Mouse (Mus musculus): ENCODE data around the gene Tpm1. TPM values are rescaled to one million over a fixed set of nuclear protein-coding genes. Genes with fewer than 3 reads are reported as not detected.

The Tpm1 gene
- total and polyA plus RNA-seq, 2 experiments, result 16.1 to 35.0 TPM

DNA sequence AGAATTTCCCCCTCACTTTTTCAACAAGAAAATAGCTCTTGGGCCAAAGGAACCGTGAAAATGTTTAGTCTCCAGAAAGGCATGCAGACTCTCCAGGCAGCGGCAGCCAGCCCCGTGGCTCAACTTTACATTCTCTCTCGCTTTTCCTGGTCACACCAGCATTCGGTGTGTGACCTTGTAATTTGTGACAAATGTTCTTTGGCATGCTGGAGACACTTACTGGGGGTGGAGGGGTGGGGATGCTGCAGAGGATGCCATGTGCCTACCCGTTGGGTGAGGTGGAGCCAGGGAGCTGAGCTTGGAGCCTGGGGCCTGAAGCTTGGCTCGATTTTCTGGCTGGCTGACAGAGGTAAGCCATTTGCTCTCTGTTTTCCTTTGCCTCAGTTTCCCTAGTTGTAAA lies 22.4 kb upstream of the Tpm1 start:
- no peak overlapping the region for H3K9ac ChIP-seq (ENCODE audit: low read depth, low read length)
- no peaks in the 10 kb centered on the region for H3K36me3 ChIP-seq (ENCODE audit: control insufficient read depth, insufficient read depth, low read length)
- DNase-seq (ENCODE audit: extremely low read depth, low read depth, low spot score), result no peak
- 68% methylated on average over 7 of the region's 7 CpGs for WGBS
- no peaks in the 10 kb centered on the region for H3K79me2 ChIP-seq (ENCODE audit: control insufficient read depth, insufficient read depth, low read length)
- TF ChIP-seq POLR2A (IDR thresholded peaks at IDR 0.05; ENCODE audit: extremely low read depth, insufficient read depth, low read length) (no peak), CTCF (IDR thresholded peaks at IDR 0.05; ENCODE audit: low read depth, low read length) (no peak)
- no peak overlapping the region for H3K27ac ChIP-seq (replicated peaks; ENCODE audit: insufficient read depth, low read depth, low read length)
- no peaks in the 10 kb centered on the region for H3K27me3 ChIP-seq (ENCODE audit: control insufficient read depth, insufficient read depth, low read length)
- no peak overlapping the region for H3K4me3 ChIP-seq (ENCODE audit: insufficient read depth, low read depth, low read length)
- H3K4me1 ChIP-seq (ENCODE audit: control insufficient read depth, insufficient read depth, low read length), result peaks cover 2% of the 10 kb centered on the region

DNA sequence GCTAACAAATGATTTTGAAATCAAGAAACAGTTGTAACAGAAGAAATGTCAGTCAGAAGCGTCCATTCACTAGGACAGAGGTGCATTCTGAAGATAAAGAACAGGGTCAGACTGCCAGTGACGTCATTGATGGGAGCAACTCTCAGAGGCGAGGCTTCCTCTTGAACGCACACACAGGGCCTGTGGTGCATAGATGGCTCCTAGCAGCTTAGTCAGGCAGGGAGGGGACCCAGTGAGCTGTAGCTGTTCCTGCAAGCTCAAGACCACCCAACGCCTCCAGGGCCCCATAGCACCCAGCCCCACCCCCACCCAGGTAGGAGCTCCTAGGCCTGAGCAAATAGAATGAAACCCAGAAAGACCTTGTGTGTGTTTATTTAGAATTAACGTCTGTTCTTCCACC lies 21.9 kb upstream of the Tpm1 start:
- DNase-seq (ENCODE audit: extremely low read depth, low read depth, low spot score), result no peak
- H3K9ac ChIP-seq (ENCODE audit: low read depth, low read length), result no peak overlapping the region
- peaks cover 2% of the 10 kb centered on the region for H3K4me1 ChIP-seq (ENCODE audit: control insufficient read depth, insufficient read depth, low read length)
- no peaks in the 10 kb centered on the region for H3K79me2 ChIP-seq (ENCODE audit: control insufficient read depth, insufficient read depth, low read length)
- WGBS, result 75% methylated on average over 6 of the region's 6 CpGs
- H3K27me3 ChIP-seq (ENCODE audit: control insufficient read depth, insufficient read depth, low read length), result no peaks in the 10 kb centered on the region
- H3K27ac ChIP-seq (replicated peaks; ENCODE audit: insufficient read depth, low read depth, low read length), result no peak overlapping the region
- no peaks in the 10 kb centered on the region for H3K36me3 ChIP-seq (ENCODE audit: control insufficient read depth, insufficient read depth, low read length)
- H3K4me3 ChIP-seq (ENCODE audit: insufficient read depth, low read depth, low read length), result no peak overlapping the region
- no peak for TF ChIP-seq POLR2A (IDR thresholded peaks at IDR 0.05; ENCODE audit: extremely low read depth, insufficient read depth, low read length)
- TF ChIP-seq CTCF (IDR thresholded peaks at IDR 0.05; ENCODE audit: low read depth, low read length), result no peak

GRCm38 (mm10) chr9:67066616-67067015 lies 17.4 kb upstream of the Tpm1 start:
- TF ChIP-seq CTCF (IDR thresholded peaks at IDR 0.05; ENCODE audit: low read depth, low read length) (no peak), POLR2A (IDR thresholded peaks at IDR 0.05; ENCODE audit: extremely low read depth, insufficient read depth, low read length) (no peak)
- H3K9ac ChIP-seq (ENCODE audit: low read depth, low read length), result no peak overlapping the region
- H3K4me3 ChIP-seq (ENCODE audit: insufficient read depth, low read depth, low read length), result no peak overlapping the region

DNA sequence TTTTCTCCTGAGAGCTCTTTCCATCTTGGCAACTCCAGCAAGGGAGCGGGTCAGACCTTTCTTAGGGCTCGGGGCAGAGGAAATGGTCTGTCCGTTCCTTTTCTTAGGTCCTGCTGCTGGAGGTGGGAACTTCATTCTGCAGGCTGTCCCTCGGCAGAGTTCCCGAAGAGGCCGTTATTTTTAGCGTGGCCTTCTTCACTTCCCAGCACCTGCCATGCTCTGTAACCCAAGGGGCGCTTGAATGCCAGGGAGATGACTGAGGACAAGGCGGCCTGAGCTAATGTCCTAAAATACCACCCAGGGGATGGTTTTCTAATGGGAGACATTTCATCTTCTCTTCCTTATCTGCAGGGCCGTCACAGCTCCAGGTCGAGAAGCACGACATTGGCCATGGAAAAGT lies 10.5 kb upstream of the Tpm1 start:
- Histone ChIP-seq H3K9ac (ENCODE audit: low read depth, low read length) (no peak overlapping the region), H3K4me3 (ENCODE audit: insufficient read depth, low read depth, low read length) (no peak overlapping the region), H3K36me3 (ENCODE audit: control insufficient read depth, insufficient read depth, low read length) (no peaks in the 10 kb centered on the region), H3K4me1 (ENCODE audit: control insufficient read depth, insufficient read depth, low read length) (peaks cover 4% of the 10 kb centered on the region), H3K79me2 (ENCODE audit: control insufficient read depth, insufficient read depth, low read length) (no peaks in the 10 kb centered on the region), H3K27me3 (ENCODE audit: control insufficient read depth, insufficient read depth, low read length) (no peaks in the 10 kb centered on the region), H3K27ac (replicated peaks; ENCODE audit: insufficient read depth, low read depth, low read length) (no peak overlapping the region)
- no peak for TF ChIP-seq POLR2A (IDR thresholded peaks at IDR 0.05; ENCODE audit: extremely low read depth, insufficient read depth, low read length)
- no peak for TF ChIP-seq CTCF (IDR thresholded peaks at IDR 0.05; ENCODE audit: low read depth, low read length)
- DNase-seq (ENCODE audit: extremely low read depth, low read depth, low spot score), result no peak
- 86% methylated on average over 12 of the region's 12 CpGs for WGBS

More at GRCm38 (mm10) chr9:67066616-67067015, 17.4 kb upstream of the Tpm1 start:
- DNase-seq (ENCODE audit: extremely low read depth, low read depth, low spot score), result no peak
- H3K27ac ChIP-seq (replicated peaks; ENCODE audit: insufficient read depth, low read depth, low read length), result no peak overlapping the region
- H3K27me3 ChIP-seq (ENCODE audit: control insufficient read depth, insufficient read depth, low read length), result no peaks in the 10 kb centered on the region
- WGBS, result 93% methylated on average over 6 of the region's 6 CpGs
- no peaks in the 10 kb centered on the region for H3K79me2 ChIP-seq (ENCODE audit: control insufficient read depth, insufficient read depth, low read length)
- H3K4me1 ChIP-seq (ENCODE audit: control insufficient read depth, insufficient read depth, low read length), result peaks cover 4% of the 10 kb centered on the region
- H3K36me3 ChIP-seq (ENCODE audit: control insufficient read depth, insufficient read depth, low read length), result no peaks in the 10 kb centered on the region

DNA sequence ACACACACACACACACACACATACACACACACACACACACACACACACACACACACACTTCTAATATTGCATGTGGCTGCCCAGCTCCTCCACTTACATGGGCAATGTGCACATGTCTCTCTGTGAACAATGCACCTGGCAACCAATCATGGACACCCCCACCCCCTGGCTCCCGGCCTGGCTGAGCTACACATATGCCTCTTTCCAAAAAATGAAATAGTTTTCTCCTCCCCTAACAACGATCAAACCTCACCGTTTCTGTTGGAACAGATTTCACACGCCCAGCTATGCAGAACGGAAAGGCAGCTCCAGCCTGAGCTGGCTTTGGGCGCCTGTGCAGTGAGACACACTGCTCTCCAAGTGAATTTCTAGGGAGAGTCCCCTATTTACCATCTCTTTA lies 9.2 kb upstream of the Tpm1 start:
- no peak overlapping the region for H3K27ac ChIP-seq (replicated peaks; ENCODE audit: insufficient read depth, low read depth, low read length)
- TF ChIP-seq CTCF (IDR thresholded peaks at IDR 0.05; ENCODE audit: low read depth, low read length) (no peak), POLR2A (IDR thresholded peaks at IDR 0.05; ENCODE audit: extremely low read depth, insufficient read depth, low read length) (no peak)
- no peaks in the 10 kb centered on the region for H3K79me2 ChIP-seq (ENCODE audit: control insufficient read depth, insufficient read depth, low read length)
- H3K36me3 ChIP-seq (ENCODE audit: control insufficient read depth, insufficient read depth, low read length), result no peaks in the 10 kb centered on the region
- no peaks in the 10 kb centered on the region for H3K27me3 ChIP-seq (ENCODE audit: control insufficient read depth, insufficient read depth, low read length)
- H3K4me3 ChIP-seq (ENCODE audit: insufficient read depth, low read depth, low read length), result no peak overlapping the region
- H3K4me1 ChIP-seq (ENCODE audit: control insufficient read depth, insufficient read depth, low read length), result peaks cover under 1% of the 10 kb centered on the region; the same call in 1 of the 2 replicates
- 85% methylated on average over 6 of the region's 6 CpGs for WGBS
- no peak for DNase-seq (ENCODE audit: extremely low read depth, low read depth, low spot score)
- no peak overlapping the region for H3K9ac ChIP-seq (ENCODE audit: low read depth, low read length)

DNA sequence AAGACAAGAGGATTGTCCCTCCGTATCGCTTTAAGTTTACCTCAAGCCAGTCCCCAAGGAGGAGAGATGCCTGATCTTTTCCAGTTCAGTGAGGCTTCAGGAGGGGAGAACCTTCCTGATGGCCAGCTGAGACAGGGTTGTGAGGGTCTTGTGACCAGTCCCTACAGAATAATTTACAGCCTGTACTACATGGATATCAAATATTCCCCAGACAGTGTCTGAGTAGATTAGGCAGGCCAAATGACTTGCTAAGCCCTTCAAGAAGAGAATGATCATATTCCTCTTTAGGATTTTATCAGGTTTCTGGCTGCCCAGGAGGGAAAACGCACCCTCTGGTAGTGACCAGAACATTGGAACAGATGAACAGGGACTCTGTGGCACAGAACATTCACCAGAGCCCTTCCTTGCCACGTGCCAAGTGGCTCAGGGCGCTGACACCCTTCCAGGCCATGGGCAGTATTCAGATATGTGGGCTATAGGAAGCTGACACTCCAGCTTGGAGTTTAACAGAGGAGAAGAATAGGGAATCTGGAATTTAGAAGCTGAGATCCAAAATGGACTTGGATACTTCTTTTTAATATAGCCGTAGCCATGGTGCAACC lies 1.6 kb upstream of the Tpm1 start:
- no peak overlapping the region for H3K9ac ChIP-seq (ENCODE audit: low read depth, low read length)
- H3K4me3 ChIP-seq (ENCODE audit: insufficient read depth, low read depth, low read length), result no peak overlapping the region
- DNase-seq (ENCODE audit: extremely low read depth, low read depth, low spot score), result no peak
- H3K4me1 ChIP-seq (ENCODE audit: control insufficient read depth, insufficient read depth, low read length), result peaks cover 6% of the 10 kb centered on the region
- no peak for TF ChIP-seq POLR2A (IDR thresholded peaks at IDR 0.05; ENCODE audit: extremely low read depth, insufficient read depth, low read length)
- no peak for TF ChIP-seq CTCF (IDR thresholded peaks at IDR 0.05; ENCODE audit: low read depth, low read length)
- no peaks in the 10 kb centered on the region for H3K36me3 ChIP-seq (ENCODE audit: control insufficient read depth, insufficient read depth, low read length)
- no peak overlapping the region for H3K27ac ChIP-seq (replicated peaks; ENCODE audit: insufficient read depth, low read depth, low read length)
- no peaks in the 10 kb centered on the region for H3K79me2 ChIP-seq (ENCODE audit: control insufficient read depth, insufficient read depth, low read length)
- 93% methylated on average over 6 of the region's 6 CpGs for WGBS
- peaks cover 26% of the 10 kb centered on the region; the same call in 1 of the 2 replicates for H3K27me3 ChIP-seq (ENCODE audit: control insufficient read depth, insufficient read depth, low read length)

All from liver, adult 2 months (tissue).